Mouse (Mus musculus): ENCODE data around the gene Cbr3. TPM values are rescaled to one million over a fixed set of nuclear protein-coding genes. Genes with fewer than 3 reads are reported as not detected.

Cbr3 gene
- polyA plus RNA-seq, 1 experiment from 2014 or later, result 0.65 TPM

DNA sequence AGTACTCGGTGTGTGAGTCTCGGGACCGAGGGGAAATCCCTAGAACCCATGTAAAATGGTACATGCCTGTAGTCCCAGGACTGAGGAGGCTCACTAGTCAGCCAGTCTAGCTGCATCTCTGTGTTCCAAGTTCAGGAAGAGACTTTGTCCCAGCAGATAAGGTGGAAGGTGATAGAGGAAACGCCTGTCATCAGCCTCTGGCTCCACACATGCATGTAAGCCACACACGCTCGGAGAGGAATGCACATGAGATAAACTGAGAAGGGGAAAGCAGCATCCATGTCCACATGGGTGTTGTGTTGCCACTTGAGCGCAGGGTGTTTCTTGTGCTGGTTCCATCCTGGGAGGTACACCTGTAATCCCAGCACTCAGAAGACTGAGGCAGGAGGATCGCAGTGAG is 48.3 kb downstream of the Cbr3 start:
- Histone ChIP-seq H3K4me2 (replicated peaks) (no peak overlapping the region), H3K27me3 (no peaks in the 10 kb centered on the region), H3K4me3 (no peak overlapping the region), H3K9me3 (no peaks in the 10 kb centered on the region), H3K27ac (replicated peaks) (no peak overlapping the region), H3K36me3 (peaks cover 4% of the 10 kb centered on the region; the same call in 1 of the 2 replicates), H3K9ac (replicated peaks) (no peak overlapping the region), H3K4me1 (peaks cover 2% of the 10 kb centered on the region; the same call in 1 of the 2 replicates)
- 90% methylated on average over 8 of the region's 8 CpGs for WGBS
- no peak for ATAC-seq (ENCODE audit: low FRiP score, low read depth)

DNA sequence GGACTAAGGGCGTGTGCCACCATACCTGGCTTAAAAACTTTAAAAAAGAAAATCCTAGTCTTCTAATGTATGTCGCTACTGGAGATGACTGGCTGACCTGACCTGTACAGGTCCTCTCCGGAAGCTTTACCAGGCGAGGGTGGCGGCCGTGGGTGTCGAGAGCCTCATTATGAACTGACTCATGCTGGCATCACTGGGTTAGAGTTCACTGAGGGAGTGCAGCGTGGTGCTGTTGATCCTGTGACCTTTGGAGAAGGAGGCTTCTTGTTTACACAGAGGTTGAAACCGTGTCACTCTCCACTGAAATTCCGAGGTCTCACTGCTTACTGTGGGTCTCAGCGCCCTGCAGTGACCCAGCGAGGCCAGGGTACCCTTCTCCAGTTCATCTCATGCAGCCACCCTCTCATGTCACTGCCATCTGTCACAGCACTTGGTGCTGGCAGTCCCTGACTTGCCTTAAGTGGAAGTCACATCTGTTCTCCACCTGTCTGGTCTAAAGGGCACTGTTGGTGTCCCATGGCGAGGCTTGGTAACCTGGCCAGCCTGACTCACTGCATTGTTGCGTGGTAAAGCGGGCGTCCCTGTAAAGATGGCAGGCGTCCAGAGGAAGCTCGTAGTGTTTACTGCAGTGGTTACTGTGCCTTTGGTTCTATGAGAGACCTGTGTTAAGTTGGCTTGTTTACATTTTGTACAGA is 50.0 kb downstream of the Cbr3 start:
- no peak for ATAC-seq (ENCODE audit: low FRiP score, low read depth)
- H3K9me3 ChIP-seq, result no peaks in the 10 kb centered on the region
- WGBS, result 85% methylated on average over 18 of the region's 18 CpGs

DNA sequence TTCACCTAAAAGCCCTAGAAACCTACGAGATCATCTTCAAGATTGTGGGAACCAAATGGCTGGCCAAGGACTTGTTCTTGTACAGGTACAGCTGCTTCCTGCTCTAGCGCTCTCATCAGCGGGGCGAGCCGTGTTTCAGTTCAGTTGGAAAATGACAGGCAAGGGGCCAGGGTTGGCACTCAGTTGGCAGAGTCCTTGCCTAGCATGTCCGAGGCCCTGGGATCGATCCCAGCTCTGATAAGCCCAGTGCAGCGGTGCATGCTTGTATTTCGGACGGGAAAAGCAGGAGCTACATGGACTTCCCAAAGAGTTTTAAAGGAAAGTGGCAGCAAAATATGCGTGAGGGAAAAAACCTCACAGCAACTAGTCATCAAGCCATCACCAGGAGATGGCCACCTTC is 56.2 kb downstream of the Cbr3 start:
- no peak overlapping the region for H3K9ac ChIP-seq (replicated peaks)
- H3K36me3 ChIP-seq, result peaks cover 14% of the 10 kb centered on the region; the same call in 1 of the 2 replicates
- H3K4me3 ChIP-seq, result no peak overlapping the region
- H3K4me1 ChIP-seq, result no peaks in the 10 kb centered on the region
- WGBS, result 95% methylated on average over 11 of the region's 11 CpGs
- no peak overlapping the region for H3K4me2 ChIP-seq (replicated peaks)
- no peaks in the 10 kb centered on the region for H3K27me3 ChIP-seq
- ATAC-seq (ENCODE audit: low FRiP score, low read depth), result no peak
- no peak overlapping the region for H3K27ac ChIP-seq (replicated peaks)
- H3K9me3 ChIP-seq, result no peaks in the 10 kb centered on the region

More for the DNA sequence above, 50.0 kb downstream of the Cbr3 start:
- Histone ChIP-seq H3K36me3 (peaks cover 4% of the 10 kb centered on the region; the same call in 1 of the 2 replicates), H3K9ac (replicated peaks) (no peak overlapping the region), H3K4me2 (replicated peaks) (no peak overlapping the region), H3K4me1 (peaks cover 2% of the 10 kb centered on the region; the same call in 1 of the 2 replicates), H3K4me3 (no peak overlapping the region), H3K27ac (replicated peaks) (no peak overlapping the region), H3K27me3 (no peaks in the 10 kb centered on the region)

Other genes starting within 250 kb of the Cbr3 start
- 15.1 and 15.6 TPM in 2 replicates for gene Setd4, start 79.2 kb upstream of the Cbr3 start, polyA plus RNA-seq (2016; fragmentation: Nextera tagmentation; extraction: Ambion mirVana)
- 111 and 112 TPM in 2 replicates for gene Cbr1, start 77.4 kb upstream of the Cbr3 start, polyA plus RNA-seq (2016; fragmentation: Nextera tagmentation; extraction: Ambion mirVana)
- gene Gm5678, start 55.1 kb upstream of the Cbr3 start, polyA plus RNA-seq (2016; fragmentation: Nextera tagmentation; extraction: Ambion mirVana), result not detected in 2 replicates
- gene Dop1b, start 28.7 kb downstream of the Cbr3 start, polyA plus RNA-seq (2016; fragmentation: Nextera tagmentation; extraction: Ambion mirVana), result 21.7 and 21.9 TPM in 2 replicates
- gene Morc3, start 148.9 kb downstream of the Cbr3 start, polyA plus RNA-seq (2016; fragmentation: Nextera tagmentation; extraction: Ambion mirVana), result 34.6 and 40.0 TPM in 2 replicates
- gene Chaf1b, start 200.7 kb downstream of the Cbr3 start, polyA plus RNA-seq (2016; fragmentation: Nextera tagmentation; extraction: Ambion mirVana), result 70.1 and 71.6 TPM in 2 replicates

Measured in midbrain, embryonic 12.5 days (tissue).